Mouse (Mus musculus) left cerebral cortex, adult 8-10 months (tissue): ENCODE data around the gene Ap4b1. TPM values are rescaled to one million over a fixed set of nuclear protein-coding genes. Genes with fewer than 3 reads are reported as not detected.
"Not testable (repeated sequence)": the region's sequence is repeated elsewhere in the genome, so short reads cannot be mapped to it uniquely, and the experiment has no call there.

Source experiments
- DNase-seq, 2 experiments: peaks; one replicate each; pipeline ENCODE4 v3.0.0; 2022; ENCODE audit warnings: low spot score in 2 of 2
- total RNA-seq, 4 experiments: library from RNA; stranded (reverse); gene quantifications; 2 replicates each; pipeline ENCODE4 v1.2.4; 2022

The Ap4b1 gene
- total RNA-seq = 10 to 100 TPM; 12.1 to 19.1 (median 14.4) TPM

GRCm38 (mm10) chr3:103808891-103809798 is at the start of gene Ap4b1, which contains the start of the genes Dclre1b and Gm43064:
Gene Ap4b1 (plus strand): TSS chr3:103809520.
Gene Dclre1b (minus strand): TSS chr3:103809444.
Gene Gm43064 (plus strand): TSS chr3:103809573.
- peak; percentile 71 to 82 for DNase-seq

GRCm38 (mm10) chr3:103766789-103767188 is 42.5 kb upstream of the Ap4b1 start:
- no peak for DNase-seq

- DNase-seq = no peak
Measured at GRCm38 (mm10) chr3:103771531-103772130, 37.7 kb upstream of the Ap4b1 start.

- no peak for DNase-seq
Measured at GRCm38 (mm10) chr3:103772846-103773245, 36.5 kb upstream of the Ap4b1 start.

GRCm38 (mm10) chr3:103773508-103773907 is 35.8 kb upstream of the Ap4b1 start:
- DNase-seq = no peak

GRCm38 (mm10) chr3:103774009-103774408 is 35.3 kb upstream of the Ap4b1 start:
- DNase-seq = no peak

- DNase-seq = peak in 1 of 2 experiments; percentile 21
Measured at GRCm38 (mm10) chr3:103777940-103778339, 31.4 kb upstream of the Ap4b1 start.

GRCm38 (mm10) chr3:103778660-103779059 is 30.7 kb upstream of the Ap4b1 start:
- DNase-seq = no peak

- DNase-seq = no peak
Measured at GRCm38 (mm10) chr3:103779183-103779582, 30.1 kb upstream of the Ap4b1 start.

- DNase-seq = peak in 1 of 2 experiments; percentile 48
Measured at GRCm38 (mm10) chr3:103780271-103780670, 29.0 kb upstream of the Ap4b1 start.

GRCm38 (mm10) chr3:103780777-103781176 is 28.5 kb upstream of the Ap4b1 start:
- no peak for DNase-seq

GRCm38 (mm10) chr3:103782844-103783609 is 26.3 kb upstream of the Ap4b1 start:
- no peak for DNase-seq

GRCm38 (mm10) chr3:103787225-103787624 is 22.1 kb upstream of the Ap4b1 start:
- no peak for DNase-seq

GRCm38 (mm10) chr3:103789096-103789495 is 20.2 kb upstream of the Ap4b1 start:
- DNase-seq = no peak

GRCm38 (mm10) chr3:103789891-103790345 is 19.4 kb upstream of the Ap4b1 start:
- no peak for DNase-seq

GRCm38 (mm10) chr3:103790346-103791145 is 18.8 kb upstream of the Ap4b1 start:
- no peak for DNase-seq

- DNase-seq = peak; percentile 89 to 92
Measured at GRCm38 (mm10) chr3:103791230-103792110, 17.9 kb upstream of the Ap4b1 start, which contains the start of gene Hipk1. Gene Hipk1 (minus strand): TSS chr3:103791563.

- DNase-seq = not testable (repeated sequence)
Measured at GRCm38 (mm10) chr3:103792111-103792406, 17.3 kb upstream of the Ap4b1 start.

- DNase-seq = no peak
Measured at GRCm38 (mm10) chr3:103792566-103792965, 16.8 kb upstream of the Ap4b1 start.

GRCm38 (mm10) chr3:103796389-103796788 is 12.9 kb upstream of the Ap4b1 start:
- DNase-seq = no peak
